Mouse (Mus musculus) liver, embryonic 14.5 days (tissue): ENCODE data around the gene Gpat3.

Experiments
- CTCF ChIP-seq: IDR thresholded peaks from 2 replicates; pipeline ENCODE4 v1.5.1; 2016; ENCODE audit warnings: antibody characterized with exemption, low read depth, control low read depth
- EP300 ChIP-seq: IDR thresholded peaks from 2 replicates; pipeline ENCODE4 v1.6.1; 2016; ENCODE audit warnings: antibody characterized with exemption, low read depth

DNA sequence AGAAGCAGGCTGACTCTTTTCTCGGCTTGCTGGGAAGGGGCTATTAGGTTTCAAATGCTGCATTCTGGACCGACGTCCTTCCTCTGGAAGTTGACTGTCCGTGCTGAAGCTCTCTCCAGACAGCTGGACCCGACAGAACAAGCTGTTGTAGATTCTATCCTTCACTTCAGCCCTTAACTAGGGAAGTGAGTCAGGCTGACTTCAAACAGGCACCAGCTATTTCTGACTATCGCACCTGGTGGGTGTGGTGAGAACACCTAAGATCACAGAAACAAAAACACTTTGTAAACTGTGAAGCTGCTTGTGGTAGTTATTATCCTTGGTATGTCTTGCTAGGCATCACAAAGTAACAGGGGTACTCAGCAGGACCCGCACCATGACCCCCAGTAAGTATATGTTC, 19.0 kb upstream of the Gpat3 start:
- TF ChIP-seq CTCF = no peak
- no peak for TF ChIP-seq EP300
